Mouse (Mus musculus): ENCODE data around the gene Lrp1. TPM values are rescaled to one million over a fixed set of nuclear protein-coding genes. Genes with fewer than 3 reads are reported as not detected.

Lrp1 gene
- total and polyA plus RNA-seq, 3 experiments = 0.39 to 0.42 TPM; not detected in 1

DNA sequence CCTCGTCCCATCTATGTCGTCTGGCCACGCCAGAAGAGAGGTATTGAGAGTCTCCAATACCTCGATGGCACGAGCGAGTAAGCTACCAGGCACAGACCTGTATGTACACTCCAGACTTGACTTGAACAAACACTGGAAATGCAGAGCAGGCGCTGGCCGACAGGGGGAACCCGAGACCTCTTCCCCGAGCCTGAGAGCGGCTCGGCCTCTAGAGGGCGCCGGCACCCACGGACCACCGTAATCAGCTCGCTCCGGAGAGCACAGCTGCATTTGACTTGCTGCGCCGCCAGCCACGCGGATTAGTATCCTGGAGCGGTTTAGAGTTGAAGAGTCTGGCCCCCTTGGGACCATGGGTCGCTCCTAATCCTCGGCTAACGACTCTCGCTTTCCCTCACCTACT lies 108.1 kb downstream of the Lrp1 start (continued):
- peak; percentile 8; the same call in 1 of the 2 replicates for TF ChIP-seq TAL1 (IDR thresholded peaks at IDR 0.05; ENCODE audit: low read length)
- no peak for TF ChIP-seq POLR2AphosphoS5 (IDR thresholded peaks at IDR 0.05; ENCODE audit: borderline replicate concordance, low read depth, low read length)
- peak; percentile 60; the same call in 1 of the 2 replicates for TF ChIP-seq HCFC1 (IDR thresholded peaks at IDR 0.05; ENCODE audit: low read depth, low read length)

DNA sequence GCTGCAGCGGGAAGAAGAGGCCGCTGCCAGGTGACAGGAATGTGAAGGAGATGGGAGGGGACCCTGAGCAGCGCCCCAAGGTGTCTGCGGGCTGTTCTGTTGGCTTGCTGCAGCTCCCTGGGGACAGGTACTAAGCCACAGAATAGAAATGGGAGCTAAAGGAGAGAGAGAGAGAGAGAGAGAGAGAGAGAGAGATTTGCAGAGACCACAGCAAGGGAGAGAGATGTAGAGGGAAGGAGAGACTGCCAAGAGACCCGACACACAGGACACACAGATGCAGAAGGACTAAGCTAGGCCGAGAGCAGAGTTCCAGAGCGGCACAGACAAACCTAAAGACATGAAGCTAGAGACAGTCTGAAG lies 108.7 kb downstream of the Lrp1 start:
- no peak for TF ChIP-seq USF1 (IDR thresholded peaks at IDR 0.05; ENCODE audit: low read depth, low read length)
- peak; percentile 39; the same call in 1 of the 2 replicates for TF ChIP-seq MAZ (IDR thresholded peaks at IDR 0.05; ENCODE audit: low read depth, low read length)
- TF ChIP-seq JUND (IDR thresholded peaks at IDR 0.05; ENCODE audit: low read depth, low read length) = no peak
- TF ChIP-seq ETS1 (IDR thresholded peaks at IDR 0.05; ENCODE audit: low read depth, low read length) = no peak
- TF ChIP-seq ZMIZ1 (IDR thresholded peaks at IDR 0.05; ENCODE audit: low read depth, low read length) = no peak
- H3K79me2 ChIP-seq (ENCODE audit: control insufficient read depth, insufficient read depth, low read length, poor library complexity) = no peaks in the 10 kb centered on the region; the same call in 1 of the 2 replicates
- H3K9me3 ChIP-seq (replicated peaks; ENCODE audit: insufficient read depth, low read length) = no peaks in the 10 kb centered on the region
- peak overlapping the region; percentile 67 for H3K9ac ChIP-seq (ENCODE audit: control insufficient read depth, low read depth, low read length, poor library complexity, severe bottlenecking)
- H3K36me3 ChIP-seq (ENCODE audit: control insufficient read depth in 1 of 2, insufficient read depth in 2 of 2, low read length in 2 of 2) = peaks cover 0 to 5% of the 10 kb centered on the region in 2 experiments; a peak in 2 of 4 replicates
- no peak for DNase-seq (ENCODE audit: low read depth, low spot score)
- H3K27ac ChIP-seq (ENCODE audit: control insufficient read depth, low read depth, low read length) = peak overlapping the region; percentile 62
- peak overlapping the region; percentile 45 to 63 for H3K4me3 ChIP-seq (ENCODE audit: control insufficient read depth in 1 of 2, insufficient read depth in 1 of 2, low read depth in 2 of 2, low read length in 2 of 2)
- H3K4me1 ChIP-seq (ENCODE audit: control insufficient read depth in 1 of 2, insufficient read depth in 2 of 2, low read length in 2 of 2) = peaks cover 0 to 33% of the 10 kb centered on the region in 2 experiments; a peak in 3 of 4 replicates
- no peaks in the 10 kb centered on the region for H3K27me3 ChIP-seq (ENCODE audit: control insufficient read depth in 1 of 2, insufficient read depth in 2 of 2, low read length in 2 of 2)

DNA sequence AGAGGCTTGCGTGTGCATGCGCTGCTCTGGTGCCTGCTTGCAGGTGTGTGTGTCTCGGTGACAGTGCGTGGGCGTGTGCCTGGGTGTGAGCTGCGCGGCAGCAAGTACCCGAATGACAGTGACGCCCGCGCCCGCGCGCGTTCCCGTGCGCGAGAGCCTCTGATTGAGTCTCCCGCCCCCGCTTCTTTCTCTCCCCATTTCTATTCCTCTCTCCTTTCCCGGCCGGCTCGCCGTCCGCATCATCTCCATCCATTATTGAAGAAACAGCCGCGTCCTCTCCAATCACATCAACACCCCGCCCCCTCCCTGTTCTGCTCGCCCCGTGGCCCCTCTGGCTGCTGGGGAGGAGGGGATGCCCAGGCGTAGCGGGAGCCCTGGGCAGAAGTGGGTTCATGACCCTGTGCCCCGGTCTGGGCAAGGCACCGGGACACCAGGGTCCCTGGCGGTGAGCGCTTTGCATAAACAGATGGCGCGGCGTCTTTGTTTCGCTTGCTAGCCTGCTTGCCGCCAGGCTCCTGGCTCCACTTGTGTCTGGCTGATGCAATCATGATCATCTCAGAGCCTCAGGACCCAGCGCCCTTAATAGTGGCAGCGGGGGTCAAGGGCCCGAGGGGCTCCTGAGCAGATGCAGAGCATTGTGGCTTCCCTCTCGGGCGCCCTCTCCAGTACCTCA lies 109.2 kb downstream of the Lrp1 start:
- peak; percentile 77 for DNase-seq (ENCODE audit: low read depth, low spot score)
- TF ChIP-seq MAZ (IDR thresholded peaks at IDR 0.05; ENCODE audit: low read depth, low read length) = no peak
- no peak for TF ChIP-seq ZNF384 (IDR thresholded peaks at IDR 0.05; ENCODE audit: low read depth, low read length)
- no peak for TF ChIP-seq ELF1 (IDR thresholded peaks at IDR 0.05; ENCODE audit: low read depth, low read length)
- TF ChIP-seq CHD1 (IDR thresholded peaks at IDR 0.05; ENCODE audit: low read depth, low read length) = no peak
- 0 out of 2 replicates have a peak, but pooled peaks have one; percentile 21 for TF ChIP-seq SIN3A (IDR thresholded peaks at IDR 0.05; ENCODE audit: low read length)
- no peak for TF ChIP-seq USF1 (IDR thresholded peaks at IDR 0.05; ENCODE audit: low read depth, low read length)
- peak; percentile 18; the same call in 1 of the 2 replicates for TF ChIP-seq HCFC1 (IDR thresholded peaks at IDR 0.05; ENCODE audit: low read depth, low read length)
- no peak for TF ChIP-seq POLR2AphosphoS5 (IDR thresholded peaks at IDR 0.05; ENCODE audit: borderline replicate concordance, low read depth, low read length)
- TF ChIP-seq RCOR1 (IDR thresholded peaks at IDR 0.05; ENCODE audit: low read depth, low read length) = 0 out of 2 replicates have a peak, but pooled peaks have one; percentile 29
- peak in 2 of 3 experiments; percentile 33 to 43; a peak in 4 of 6 replicates for TF ChIP-seq CTCF (IDR thresholded peaks at IDR 0.05 in 2 of 3, conservative IDR thresholded peaks at IDR 0.05 in 1 of 3; ENCODE audit: control insufficient read depth in 1 of 3, insufficient read depth in 1 of 3, low read depth in 2 of 3, low read length in 3 of 3, poor library complexity in 1 of 3, severe bottlenecking in 1 of 3)
- TF ChIP-seq MXI1 (IDR thresholded peaks at IDR 0.05; ENCODE audit: low read depth, low read length) = peak; percentile 48; the same call in 1 of the 2 replicates
- TF ChIP-seq TAL1 (IDR thresholded peaks at IDR 0.05; ENCODE audit: low read length) = no peak
- TF ChIP-seq POLR2A (IDR thresholded peaks at IDR 0.05; ENCODE audit: control insufficient read depth in 1 of 2, insufficient read depth in 1 of 2, low read depth in 1 of 2, low read length in 2 of 2, poor library complexity in 1 of 2) = 0 out of 4 replicates have a peak, but pooled peaks of 1 of the 2 experiments have one; percentile 34

More for the DNA sequence above, 109.2 kb downstream of the Lrp1 start:
- Histone ChIP-seq H3K9ac (ENCODE audit: control insufficient read depth, low read depth, low read length, poor library complexity, severe bottlenecking) (peak overlapping the region; percentile 67), H3K79me2 (ENCODE audit: control insufficient read depth, insufficient read depth, low read length, poor library complexity) (no peaks in the 10 kb centered on the region; the same call in 1 of the 2 replicates), H3K36me3 (ENCODE audit: control insufficient read depth in 1 of 2, insufficient read depth in 2 of 2, low read length in 2 of 2) (peaks cover 0 to 2% of the 10 kb centered on the region in 2 experiments; a peak in 2 of 4 replicates), H3K4me1 (ENCODE audit: control insufficient read depth in 1 of 2, insufficient read depth in 2 of 2, low read length in 2 of 2) (peaks cover 0 to 31% of the 10 kb centered on the region in 2 experiments; a peak in 3 of 4 replicates), H3K4me3 (ENCODE audit: control insufficient read depth in 1 of 2, insufficient read depth in 1 of 2, low read depth in 2 of 2, low read length in 2 of 2) (peak overlapping the region; percentile 45 to 63), H3K27me3 (ENCODE audit: control insufficient read depth in 1 of 2, insufficient read depth in 2 of 2, low read length in 2 of 2) (no peaks in the 10 kb centered on the region), H3K27ac (ENCODE audit: control insufficient read depth, low read depth, low read length) (peak overlapping the region; percentile 62), H3K9me3 (replicated peaks; ENCODE audit: insufficient read depth, low read length) (no peaks in the 10 kb centered on the region)

Measured in MEL (cell line).